Mouse (Mus musculus) hindbrain, embryonic 16.5 days (tissue): ENCODE results near the gene Ptk6. TPM values are rescaled to one million over a fixed set of nuclear protein-coding genes. Genes with fewer than 3 reads are reported as not detected.

Experiments
- ATAC-seq: fragments of 200-750 bp; cut with Nextera tagmentation; 2 replicates; pipeline ENCODE4 v1.8.0; 2017; ENCODE audit warnings: moderate TSS enrichment, moderate library complexity
- H3K27ac ChIP-seq: fragments of 300-500 bp; sonication (generic); 2 replicates; pipeline ENCODE4 v1.5.1; 2014; ENCODE audit warnings: low read depth, mild to moderate bottlenecking, control low read depth, low read length, moderate library complexity
- H3K27me3 ChIP-seq: fragments of 300-500 bp; sonication (generic); replicated peaks from 2 replicates; pipeline ENCODE4 v1.6.1; 2014; ENCODE audit warnings: low read length; ENCODE audit not compliant: control insufficient read depth, insufficient read depth
- H3K36me3 ChIP-seq: fragments of 300-500 bp; sonication (generic); 2 replicates; pipeline ENCODE4 v1.6.1; 2014; ENCODE audit warnings: mild to moderate bottlenecking, low read length, moderate library complexity, mixed read lengths; ENCODE audit not compliant: control insufficient read depth, insufficient read depth
- H3K4me1 ChIP-seq: fragments of 300-500 bp; sonication (generic); 2 replicates; pipeline ENCODE4 v1.6.1; 2014; ENCODE audit warnings: low read depth, low read length; ENCODE audit not compliant: control insufficient read depth, insufficient read depth
- H3K4me2 ChIP-seq: fragments of 300-500 bp; sonication (generic); 2 replicates; pipeline ENCODE4 v1.6.1; 2014; ENCODE audit warnings: mild to moderate bottlenecking, low read length, control low read depth, moderate library complexity
- H3K4me3 ChIP-seq: fragments of 300-500 bp; sonication (generic); 2 replicates; pipeline ENCODE4 v1.5.1; 2014; ENCODE audit warnings: mild to moderate bottlenecking, low read length, control low read depth, moderate library complexity
- H3K9ac ChIP-seq: fragments of 300-500 bp; sonication (generic); 2 replicates; pipeline ENCODE4 v1.6.1; 2014; ENCODE audit warnings: low read depth, mild to moderate bottlenecking, control low read depth, low read length, moderate library complexity
- H3K9me3 ChIP-seq: fragments of 300-500 bp; sonication (generic); 2 replicates; pipeline ENCODE4 v1.6.1; 2014; ENCODE audit warnings: mild to moderate bottlenecking, low read length, moderate library complexity; ENCODE audit not compliant: control insufficient read depth
- WGBS: fragments of 180-500 bp; shearing (Covaris S2); extraction: QIAGEN DNeasy Blood & Tissue Kit; methylation state at CpG from one replicate; pipeline ENCODE4 v1.1.7; 2014; 5-methylcytosine and 5-hydroxymethylcytosine counted together
- polyA plus RNA-seq: library from polyadenylated mRNA; unstranded; fragments of >200 nt; fragmentation: Nextera tagmentation; extraction: Ambion mirVana; gene quantifications from 2 replicates; pipeline ENCODE4 v1.2.1, GENCODE M21; 2015

The Ptk6 gene
- polyA plus RNA-seq, 1 experiment from 2014 or later, result not detected

- Histone ChIP-seq H3K9ac (no peak overlapping the region), H3K27ac (no peak overlapping the region), H3K9me3 (no peaks in the 10 kb centered on the region), H3K36me3 (no peaks in the 10 kb centered on the region), H3K4me3 (no peak overlapping the region), H3K27me3 (no peaks in the 10 kb centered on the region), H3K4me1 (peaks cover under 1% of the 10 kb centered on the region), H3K4me2 (no peak overlapping the region)
- 97% methylated on average over 2 of the region's 2 CpGs for WGBS
- ATAC-seq, result no peak
Measured at GRCm38 (mm10) chr2:181224994-181225393, 22.4 kb upstream of the Ptk6 start.

- peaks cover 8% of the 10 kb centered on the region for H3K4me1 ChIP-seq
- H3K4me2 ChIP-seq, result peak overlapping the region; percentile 69
- ATAC-seq, result no peak
- no peaks in the 10 kb centered on the region for H3K27me3 ChIP-seq
- H3K4me3 ChIP-seq, result no peak overlapping the region; the same call in 1 of the 2 replicates
- H3K9me3 ChIP-seq, result no peaks in the 10 kb centered on the region
- H3K9ac ChIP-seq, result no peak overlapping the region
- H3K27ac ChIP-seq, result no peak overlapping the region
- H3K36me3 ChIP-seq, result no peaks in the 10 kb centered on the region
- 46% methylated on average over 2 of the region's 2 CpGs for WGBS
Measured at GRCm38 (mm10) chr2:181220361-181220760, 17.8 kb upstream of the Ptk6 start.

GRCm38 (mm10) chr2:181219538-181220216, 17.1 kb upstream of the Ptk6 start, which contains the start of gene Fndc11:
Gene Fndc11 (plus strand): TSS chr2:181220013.
- no peaks in the 10 kb centered on the region for H3K9me3 ChIP-seq
- peak within 1 kb of the TSS; percentile 69 for H3K4me2 ChIP-seq
- ATAC-seq, result peak; percentile 94
- no peaks in the 10 kb centered on the region for H3K27me3 ChIP-seq
- peak within 1 kb of the TSS; percentile 34 for H3K4me3 ChIP-seq
- peak within 1 kb of the TSS; percentile 50 for H3K9ac ChIP-seq
- no peaks in the 10 kb centered on the region for H3K36me3 ChIP-seq
- peaks cover 8% of the 10 kb centered on the region for H3K4me1 ChIP-seq
- 0 out of 2 replicates have a peak within 1 kb of the TSS, but pooled peaks have one; percentile 20 for H3K27ac ChIP-seq
- WGBS, result 4% methylated on average over 25 of the region's 25 CpGs

GRCm38 (mm10) chr2:181218881-181219485, 16.4 kb upstream of the Ptk6 start:
- no peaks in the 10 kb centered on the region for H3K36me3 ChIP-seq
- no peak overlapping the region for H3K9ac ChIP-seq
- no peak for ATAC-seq
- no peak overlapping the region; the same call in 1 of the 2 replicates for H3K4me2 ChIP-seq
- H3K27me3 ChIP-seq, result no peaks in the 10 kb centered on the region
- H3K4me1 ChIP-seq, result peaks cover 8% of the 10 kb centered on the region
- no peak overlapping the region for H3K4me3 ChIP-seq
- 0 out of 2 replicates have a peak overlapping the region, but pooled peaks have one; percentile 20 for H3K27ac ChIP-seq
- H3K9me3 ChIP-seq, result no peaks in the 10 kb centered on the region
- 69% methylated on average over 5 of the region's 5 CpGs for WGBS

GRCm38 (mm10) chr2:181216037-181216436, 13.4 kb upstream of the Ptk6 start:
- no peak overlapping the region for H3K27ac ChIP-seq
- no peak overlapping the region for H3K9ac ChIP-seq
- no peak overlapping the region for H3K4me2 ChIP-seq
- H3K4me1 ChIP-seq, result peaks cover 19% of the 10 kb centered on the region
- no peaks in the 10 kb centered on the region for H3K9me3 ChIP-seq
- no peak overlapping the region for H3K4me3 ChIP-seq
- peaks cover 24% of the 10 kb centered on the region for H3K27me3 ChIP-seq
- 90% methylated on average over 6 of the region's 6 CpGs for WGBS
- H3K36me3 ChIP-seq, result no peaks in the 10 kb centered on the region
- no peak for ATAC-seq

- H3K4me3 ChIP-seq, result peak within 1 kb of the TSS; percentile 34
- ATAC-seq, result no peak
- H3K27ac ChIP-seq, result no peak within 1 kb of the TSS
- WGBS, result under 1% methylated on average over 17 of the region's 17 CpGs
- H3K9me3 ChIP-seq, result no peaks in the 10 kb centered on the region
- H3K9ac ChIP-seq, result peak within 1 kb of the TSS; percentile 43
- H3K36me3 ChIP-seq, result no peaks in the 10 kb centered on the region
- peak within 1 kb of the TSS; percentile 60 for H3K4me2 ChIP-seq
- H3K4me1 ChIP-seq, result peaks cover 11% of the 10 kb centered on the region
- peaks cover 25% of the 10 kb centered on the region for H3K27me3 ChIP-seq
Measured at GRCm38 (mm10) chr2:181213021-181213445, 10.4 kb upstream of the Ptk6 start, which contains the start of gene Srms. Gene Srms (minus strand): TSS chr2:181213185.

GRCm38 (mm10) chr2:181212389-181213020, 9.9 kb upstream of the Ptk6 start:
- peaks cover 25% of the 10 kb centered on the region for H3K27me3 ChIP-seq
- peak overlapping the region; percentile 34 for H3K4me3 ChIP-seq
- H3K9ac ChIP-seq, result peak overlapping the region; percentile 43
- peak overlapping the region; percentile 60 for H3K4me2 ChIP-seq
- no peaks in the 10 kb centered on the region for H3K36me3 ChIP-seq
- no peak for ATAC-seq
- H3K27ac ChIP-seq, result no peak overlapping the region
- no peaks in the 10 kb centered on the region for H3K9me3 ChIP-seq
- H3K4me1 ChIP-seq, result peaks cover 11% of the 10 kb centered on the region
- 3% methylated on average over 34 of the region's 34 CpGs for WGBS

- no peaks in the 10 kb centered on the region for H3K4me1 ChIP-seq
- no peak overlapping the region for H3K4me2 ChIP-seq
- H3K4me3 ChIP-seq, result no peak overlapping the region
- H3K9ac ChIP-seq, result no peak overlapping the region
- no peak for ATAC-seq
- no peaks in the 10 kb centered on the region for H3K36me3 ChIP-seq
- WGBS, result 89% methylated on average over 9 of the region's 9 CpGs
- H3K27ac ChIP-seq, result no peak overlapping the region
- H3K9me3 ChIP-seq, result no peaks in the 10 kb centered on the region
- peaks cover 2% of the 10 kb centered on the region for H3K27me3 ChIP-seq
Measured at GRCm38 (mm10) chr2:181206118-181206517, 3.5 kb upstream of the Ptk6 start.

GRCm38 (mm10) chr2:181205678-181206077, 3.1 kb upstream of the Ptk6 start:
- ATAC-seq, result no peak
- Histone ChIP-seq H3K9ac (no peak overlapping the region), H3K4me1 (no peaks in the 10 kb centered on the region), H3K9me3 (no peaks in the 10 kb centered on the region), H3K4me2 (no peak overlapping the region), H3K27ac (no peak overlapping the region), H3K36me3 (no peaks in the 10 kb centered on the region), H3K27me3 (no peaks in the 10 kb centered on the region), H3K4me3 (no peak overlapping the region)
- 94% methylated on average over 5 of the region's 5 CpGs for WGBS
